Mouse (Mus musculus) ES-E14 (cell line): Measurements from ENCODE around the gene Pwwp2a. TPM values are rescaled to one million over a fixed set of nuclear protein-coding genes. Genes with fewer than 3 reads are reported as not detected.

Experiments
- DNase-seq: peaks from one replicate; pipeline ENCODE4 v3.0.0-alpha.2; 2013; ENCODE audit warnings: low read depth, low spot score
- H3K27ac ChIP-seq: 2 replicates; pipeline ENCODE4 v1.5.1; 2012; ENCODE audit warnings: low read depth, mild to moderate bottlenecking, low read length, moderate library complexity, mixed read lengths; ENCODE audit not compliant: poor library complexity, insufficient read depth, severe bottlenecking
- H3K36me3 ChIP-seq: 2 replicates; pipeline ENCODE4 v1.6.1; 2012; ENCODE audit warnings: mild to moderate bottlenecking, low read length, moderate library complexity, mixed read lengths; ENCODE audit not compliant: control insufficient read depth, poor library complexity, insufficient read depth, severe bottlenecking
- H3K4me1 ChIP-seq, 2 experiments: fragments of 150-350 bp in 1 of 2; sonication (generic) in 1 of 2; 2 replicates each; pipeline ENCODE4 v1.6.1; 2012; ENCODE audit warnings: low read length in 2 of 2, mild to moderate bottlenecking in 1 of 2, mixed read lengths in 1 of 2; ENCODE audit not compliant: control insufficient read depth in 2 of 2, insufficient read depth in 2 of 2, poor library complexity in 1 of 2
- H3K4me3 ChIP-seq, 2 experiments: fragments of 150-350 bp in 1 of 2; sonication (generic) in 1 of 2; 2 replicates each; pipeline ENCODE4 v1.5.1; 2012; ENCODE audit warnings: low read length in 2 of 2, low read depth in 1 of 2, mild to moderate bottlenecking in 1 of 2, mixed read lengths in 1 of 2; ENCODE audit not compliant: insufficient read depth in 1 of 2, poor library complexity in 1 of 2, severe bottlenecking in 1 of 2
- H3K9ac ChIP-seq: 2 replicates; pipeline ENCODE4 v1.6.1; 2012; ENCODE audit warnings: low read depth, mild to moderate bottlenecking, low read length, mixed read lengths; ENCODE audit not compliant: poor library complexity, insufficient read depth, severe bottlenecking
- H3K9me3 ChIP-seq: fragments of 150-350 bp; sonication (generic); 2 replicates; pipeline ENCODE4 v1.6.1; 2012; ENCODE audit warnings: low read depth, mild to moderate bottlenecking, low read length; ENCODE audit not compliant: control insufficient read depth, insufficient read depth
- CHD2 ChIP-seq: IDR thresholded peaks from 2 replicates; pipeline ENCODE4 v1.6.1; 2014; ENCODE audit warnings: mild to moderate bottlenecking, low read depth, low read length, inconsistent platforms
- HCFC1 ChIP-seq: IDR thresholded peaks from 2 replicates; pipeline ENCODE4 v1.6.1; 2012; ENCODE audit warnings: low read length, inconsistent platforms, borderline replicate concordance; ENCODE audit not compliant: insufficient read depth
- MAFK ChIP-seq: IDR thresholded peaks from 2 replicates; pipeline ENCODE4 v1.6.1; 2014; ENCODE audit warnings: mild to moderate bottlenecking, low read depth, low read length, inconsistent platforms; ENCODE audit not compliant: insufficient read depth
- ZC3H11A ChIP-seq: IDR thresholded peaks from 2 replicates; pipeline ENCODE4 v1.6.1; 2012; ENCODE audit warnings: low read depth, mild to moderate bottlenecking, inconsistent platforms, low read length, borderline replicate concordance
- ZNF384 ChIP-seq: IDR thresholded peaks from 2 replicates; pipeline ENCODE4 v1.6.1; 2012; ENCODE audit warnings: low read depth, low read length, inconsistent platforms
- in situ Hi-C, 2 experiments: fragments of 600-800 bp; cut with MboI; formaldehyde crosslinking; loops; one replicate each; pipeline ENCODE4 v1.15.1; 2025; ENCODE audit warnings: low sequenced_read_pairs in 2 of 2, inconsistent platforms in 1 of 2; ENCODE audit not compliant: unreplicated experiment in 2 of 2
- total RNA-seq: library from RNA; depleted of rRNA; stranded (reverse); fragments of 300-350 nt; gene quantifications from 2 replicates; pipeline ENCODE4 v1.2.3, GENCODE M21; 2012

The Pwwp2a gene
- total RNA-seq, 1 experiment = 30.2 TPM

DNA sequence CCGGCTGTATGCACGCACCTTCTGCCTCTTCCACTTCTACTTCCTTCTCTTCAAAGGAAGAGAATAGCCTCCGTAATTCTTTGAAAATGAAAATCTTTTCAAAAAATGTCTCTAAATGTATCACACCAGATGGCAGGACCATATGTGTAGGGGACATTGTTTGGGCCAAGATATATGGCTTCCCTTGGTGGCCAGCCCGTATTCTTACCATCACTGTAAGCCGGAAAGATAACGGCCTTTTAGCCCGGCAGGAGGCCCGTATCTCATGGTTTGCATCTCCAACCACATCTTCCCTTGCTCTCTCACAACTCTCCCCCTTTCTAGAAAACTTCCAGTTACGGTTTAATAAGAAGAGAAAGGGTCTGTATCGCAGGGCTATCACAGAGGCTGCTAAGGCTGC lies 24.0 kb downstream of the Pwwp2a start:
- in situ Hi-C loops = no loop called here
- Histone ChIP-seq H3K36me3 (peaks cover 15% of the 10 kb centered on the region), H3K9me3 (no peaks in the 10 kb centered on the region), H3K4me1 (peaks cover 0 to 8% of the 10 kb centered on the region in 2 experiments; a peak in 3 of 4 replicates), H3K4me3 (no peak overlapping the region), H3K27ac (no peak overlapping the region), H3K9ac (no peak overlapping the region; the same call in 1 of the 2 replicates)
- TF ChIP-seq MAFK (no peak), HCFC1 (no peak), CHD2 (no peak), ZC3H11A (no peak), ZNF384 (no peak)
- DNase-seq = no peak

DNA sequence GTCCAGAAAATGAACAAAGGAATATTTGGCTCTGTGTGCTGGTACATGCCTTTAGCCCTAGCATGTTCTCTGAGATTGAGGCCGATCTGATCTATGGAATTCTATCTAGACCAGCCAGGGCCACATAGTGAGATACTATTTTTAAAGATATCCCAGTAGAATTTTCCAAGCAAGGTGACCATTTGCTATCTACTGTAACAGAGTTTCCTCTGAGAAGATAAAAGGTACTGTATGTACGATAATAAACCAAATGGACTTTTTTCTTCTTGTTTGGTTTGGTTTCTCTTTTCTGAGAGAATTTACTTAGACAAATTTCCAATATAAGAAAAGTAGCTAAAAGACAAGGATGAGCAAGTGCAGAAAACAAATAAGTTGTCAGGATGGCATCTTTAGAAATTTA lies 26.6 kb downstream of the Pwwp2a start:
- no peak overlapping the region for H3K4me3 ChIP-seq
- H3K4me1 ChIP-seq = peaks cover 0 to 8% of the 10 kb centered on the region in 2 experiments; a peak in 2 of 4 replicates
- H3K27ac ChIP-seq = no peak overlapping the region
- H3K9ac ChIP-seq = no peak overlapping the region
- in situ Hi-C loops = no loop called here
- no peak for DNase-seq
- no peak for TF ChIP-seq ZC3H11A
- no peak for TF ChIP-seq HCFC1
- no peak for TF ChIP-seq ZNF384
- no peak for TF ChIP-seq MAFK
- TF ChIP-seq CHD2 = no peak
- peaks cover 15% of the 10 kb centered on the region for H3K36me3 ChIP-seq
- H3K9me3 ChIP-seq = no peaks in the 10 kb centered on the region

DNA sequence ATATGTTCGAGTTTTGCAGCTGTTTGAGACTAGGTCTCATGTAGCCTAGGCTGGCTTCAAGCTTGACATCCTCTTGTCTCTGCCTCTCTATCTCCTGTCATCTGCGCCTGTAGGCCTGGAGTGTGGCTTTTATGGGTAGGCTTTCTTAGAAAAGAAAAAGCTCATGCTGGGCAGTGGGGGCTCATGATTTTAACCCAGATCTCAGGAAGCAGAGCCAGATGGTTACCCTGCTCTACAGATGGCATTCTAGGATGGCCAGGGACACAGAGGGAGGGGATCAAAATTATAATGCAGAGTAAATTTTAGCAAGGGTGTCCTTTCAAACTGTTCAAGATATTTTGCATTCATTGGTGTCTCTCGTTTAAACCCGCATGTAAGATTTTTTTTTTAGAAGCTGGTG lies 30.4 kb downstream of the Pwwp2a start:
- Histone ChIP-seq H3K9me3 (no peaks in the 10 kb centered on the region), H3K27ac (no peak overlapping the region), H3K9ac (no peak overlapping the region), H3K4me3 (no peak overlapping the region), H3K4me1 (no peaks in the 10 kb centered on the region), H3K36me3 (no peaks in the 10 kb centered on the region)
- TF ChIP-seq HCFC1 = no peak
- no peak for TF ChIP-seq ZNF384
- no peak for TF ChIP-seq MAFK
- TF ChIP-seq CHD2 = no peak
- no peak for DNase-seq
- in situ Hi-C loops = no loop called here

DNA sequence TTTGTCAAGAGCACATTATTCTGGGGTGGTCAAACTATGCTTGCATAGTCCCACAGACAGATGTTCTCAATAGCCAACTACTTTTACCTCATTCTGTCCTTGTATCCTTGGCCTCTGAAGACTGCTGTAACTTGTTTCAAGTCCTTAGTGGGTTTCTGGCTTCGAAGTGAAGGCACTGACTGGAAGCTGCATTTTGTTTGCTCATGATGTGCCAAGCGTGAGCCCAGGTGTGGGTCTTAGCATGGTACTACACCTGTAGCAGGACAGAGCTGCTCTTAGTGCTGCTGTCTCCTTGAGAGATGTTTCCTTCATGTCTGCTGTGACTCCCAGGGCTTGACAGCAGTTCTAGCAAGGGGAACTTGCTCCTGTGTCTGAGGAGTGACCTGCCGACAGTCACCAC lies 41.6 kb downstream of the Pwwp2a start:
- H3K9me3 ChIP-seq = no peaks in the 10 kb centered on the region
- peaks cover 6% of the 10 kb centered on the region for H3K36me3 ChIP-seq
- H3K4me1 ChIP-seq = peaks cover 0 to 3% of the 10 kb centered on the region in 2 experiments; a peak in 1 of 4 replicates
- no peak overlapping the region for H3K4me3 ChIP-seq
- no peak for DNase-seq
- H3K27ac ChIP-seq = no peak overlapping the region
- no peak overlapping the region for H3K9ac ChIP-seq
- TF ChIP-seq ZNF384 (no peak), MAFK (no peak), CHD2 (no peak), ZC3H11A (no peak), HCFC1 (no peak)
- in situ Hi-C loops = no loop called here

DNA sequence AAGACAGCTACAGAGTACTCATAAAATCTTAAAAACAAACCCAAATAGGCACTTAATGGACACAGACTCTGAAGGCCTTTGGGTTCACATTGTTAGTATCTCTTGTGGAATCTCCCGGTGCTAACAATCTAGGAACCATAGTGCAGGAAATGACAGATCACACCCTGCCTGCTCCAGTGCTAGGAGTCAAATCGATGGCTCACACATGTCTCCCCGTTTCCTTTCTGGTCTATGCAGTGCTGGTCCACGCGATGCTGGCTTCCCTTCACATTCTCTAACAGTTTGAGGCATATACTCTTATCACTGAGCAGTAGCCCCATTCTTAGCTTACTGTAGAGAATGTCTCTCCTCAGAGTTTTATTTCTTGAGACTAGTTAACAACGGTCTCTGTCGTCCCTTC lies 46.0 kb downstream of the Pwwp2a start:
- Histone ChIP-seq H3K9me3 (no peaks in the 10 kb centered on the region), H3K27ac (no peak overlapping the region), H3K4me3 (no peak overlapping the region), H3K4me1 (peaks cover 0 to 3% of the 10 kb centered on the region in 2 experiments; a peak in 1 of 4 replicates), H3K36me3 (peaks cover 19% of the 10 kb centered on the region), H3K9ac (no peak overlapping the region)
- TF ChIP-seq ZC3H11A = no peak
- TF ChIP-seq HCFC1 = no peak
- TF ChIP-seq ZNF384 = no peak
- no peak for TF ChIP-seq MAFK
- TF ChIP-seq CHD2 = no peak
- in situ Hi-C loops = no loop called here
- DNase-seq = no peak
